Mouse (Mus musculus) embryonic facial prominence, embryonic 12.5 days (tissue): ENCODE measurements around the gene Vamp5. TPM values are rescaled to one million over a fixed set of nuclear protein-coding genes. Genes with fewer than 3 reads are reported as not detected.

Source experiments
- ATAC-seq: fragments of 200-750 bp; cut with Nextera tagmentation; 2 replicates; pipeline ENCODE4 v1.8.0; 2017; ENCODE audit not compliant: insufficient number of reproducible peaks, insufficient read depth, low FRiP score, low TSS enrichment
- H3K27ac ChIP-seq: fragments of 300-500 bp; sonication (generic); 2 replicates; pipeline ENCODE4 v1.5.1; 2016; ENCODE audit warnings: mild to moderate bottlenecking
- H3K27me3 ChIP-seq: fragments of 300-500 bp; sonication (generic); 2 replicates; pipeline ENCODE4 v1.6.1; 2016; ENCODE audit warnings: mild to moderate bottlenecking, moderate library complexity
- H3K36me3 ChIP-seq: fragments of 300-500 bp; sonication (generic); 2 replicates; pipeline ENCODE4 v1.6.1; 2016; ENCODE audit warnings: mild to moderate bottlenecking
- H3K4me1 ChIP-seq: fragments of 300-500 bp; sonication (generic); 2 replicates; pipeline ENCODE4 v1.6.1; 2016
- H3K4me2 ChIP-seq: fragments of 300-500 bp; sonication (generic); replicated peaks from 2 replicates; pipeline ENCODE4 v1.6.1; 2016; ENCODE audit warnings: mild to moderate bottlenecking, moderate library complexity
- H3K4me3 ChIP-seq: fragments of 300-500 bp; sonication (generic); 2 replicates; pipeline ENCODE4 v1.5.1; 2016; ENCODE audit warnings: mild to moderate bottlenecking
- H3K9ac ChIP-seq: fragments of 300-500 bp; sonication (generic); 2 replicates; pipeline ENCODE4 v1.6.1; 2016; ENCODE audit warnings: mild to moderate bottlenecking, moderate library complexity
- H3K9me3 ChIP-seq: fragments of 300-500 bp; sonication (generic); 2 replicates; pipeline ENCODE4 v1.6.1; 2016; ENCODE audit warnings: mild to moderate bottlenecking, moderate library complexity
- WGBS: fragments of 180-500 bp; shearing (Covaris S2); methylation state at CpG from one replicate; pipeline ENCODE4 v1.1.7; 2016; 5-methylcytosine and 5-hydroxymethylcytosine counted together
- polyA plus RNA-seq: library from polyadenylated mRNA; unstranded; fragments of >200 nt; fragmentation: Nextera tagmentation; extraction: Ambion mirVana; gene quantifications from 2 replicates; pipeline ENCODE4 v1.2.1, GENCODE M21; 2016

Vamp5 gene
- polyA plus RNA-seq = 14.5 and 19.9 TPM in 2 replicates

- H3K4me1 ChIP-seq = no peaks in the 10 kb centered on the region
- H3K27ac ChIP-seq = peak within 1 kb of the TSS; percentile 12; the same call in 1 of the 2 replicates
- ATAC-seq = peak; percentile 78
- peaks cover 13% of the 10 kb centered on the region for H3K27me3 ChIP-seq
- H3K4me3 ChIP-seq = peak within 1 kb of the TSS; percentile 54
- H3K4me2 ChIP-seq = peak within 1 kb of the TSS; percentile 74
- no peaks in the 10 kb centered on the region for H3K9me3 ChIP-seq
- peaks cover 6% of the 10 kb centered on the region for H3K36me3 ChIP-seq
- H3K9ac ChIP-seq = peak within 1 kb of the TSS; percentile 61
- WGBS = 2% methylated on average over 49 of the region's 49 CpGs
These were observed at the start of gene Vamp5 for GRCm38 (mm10) chr6:72380131-72380770. Vamp5 (minus strand) TSS chr6:72380468.

GRCm38 (mm10) chr6:72429061-72429842 is 49.0 kb upstream of the Vamp5 start:
- H3K9ac ChIP-seq = no peak overlapping the region
- H3K36me3 ChIP-seq = peaks cover 65% of the 10 kb centered on the region
- H3K27ac ChIP-seq = no peak overlapping the region
- no peaks in the 10 kb centered on the region for H3K27me3 ChIP-seq
- ATAC-seq = no peak
- H3K4me3 ChIP-seq = no peak overlapping the region
- no peaks in the 10 kb centered on the region for H3K4me1 ChIP-seq
- no peaks in the 10 kb centered on the region for H3K9me3 ChIP-seq
- 90% methylated on average over 21 of the region's 21 CpGs for WGBS
- H3K4me2 ChIP-seq = no peak overlapping the region

- Histone ChIP-seq H3K9ac (no peak overlapping the region), H3K36me3 (peaks cover 69% of the 10 kb centered on the region), H3K27ac (no peak overlapping the region), H3K4me2 (no peak overlapping the region), H3K4me1 (no peaks in the 10 kb centered on the region), H3K9me3 (no peaks in the 10 kb centered on the region), H3K4me3 (no peak overlapping the region), H3K27me3 (no peaks in the 10 kb centered on the region)
- WGBS = 28% methylated on average over 8 of the region's 8 CpGs
- ATAC-seq = no peak
These were observed 47.8 kb upstream of the Vamp5 start for GRCm38 (mm10) chr6:72428036-72428435.

- H3K36me3 ChIP-seq = peaks cover 70% of the 10 kb centered on the region
- H3K4me1 ChIP-seq = no peaks in the 10 kb centered on the region
- no peak for ATAC-seq
- no peak overlapping the region for H3K27ac ChIP-seq
- 95% methylated on average over 11 of the region's 11 CpGs for WGBS
- H3K4me3 ChIP-seq = no peak overlapping the region
- no peak overlapping the region for H3K4me2 ChIP-seq
- H3K9me3 ChIP-seq = no peaks in the 10 kb centered on the region
- no peak overlapping the region for H3K9ac ChIP-seq
- no peaks in the 10 kb centered on the region for H3K27me3 ChIP-seq
These were observed 45.4 kb upstream of the Vamp5 start for GRCm38 (mm10) chr6:72425646-72426045.

GRCm38 (mm10) chr6:72420901-72421300 is 40.6 kb upstream of the Vamp5 start:
- Histone ChIP-seq H3K9ac (no peak overlapping the region), H3K27ac (no peak overlapping the region), H3K4me1 (0 out of 2 replicates have a peak, but pooled peaks cover 5% of the 10 kb centered on the region), H3K4me2 (no peak overlapping the region), H3K36me3 (peaks cover 81% of the 10 kb centered on the region), H3K27me3 (no peaks in the 10 kb centered on the region), H3K4me3 (no peak overlapping the region), H3K9me3 (no peaks in the 10 kb centered on the region)
- WGBS = 93% methylated on average over 10 of the region's 10 CpGs
- ATAC-seq = no peak

GRCm38 (mm10) chr6:72419806-72420205 is 39.5 kb upstream of the Vamp5 start:
- no peaks in the 10 kb centered on the region for H3K27me3 ChIP-seq
- no peak overlapping the region for H3K27ac ChIP-seq
- no peaks in the 10 kb centered on the region for H3K9me3 ChIP-seq
- H3K36me3 ChIP-seq = peaks cover 70% of the 10 kb centered on the region
- peaks cover 11% of the 10 kb centered on the region for H3K4me1 ChIP-seq
- 64% methylated on average over 1 of the region's 1 CpGs for WGBS
- H3K4me2 ChIP-seq = no peak overlapping the region
- ATAC-seq = no peak
- no peak overlapping the region for H3K4me3 ChIP-seq
- no peak overlapping the region for H3K9ac ChIP-seq

GRCm38 (mm10) chr6:72418279-72418678 is 38.0 kb upstream of the Vamp5 start:
- Histone ChIP-seq H3K4me1 (peaks cover 17% of the 10 kb centered on the region), H3K27me3 (no peaks in the 10 kb centered on the region), H3K4me2 (no peak overlapping the region), H3K36me3 (peaks cover 55% of the 10 kb centered on the region), H3K9me3 (no peaks in the 10 kb centered on the region), H3K4me3 (no peak overlapping the region), H3K9ac (no peak overlapping the region), H3K27ac (no peak overlapping the region)
- 89% methylated on average over 4 of the region's 4 CpGs for WGBS
- no peak for ATAC-seq

GRCm38 (mm10) chr6:72415964-72416772 is 35.9 kb upstream of the Vamp5 start:
- no peak overlapping the region for H3K4me2 ChIP-seq
- H3K27me3 ChIP-seq = no peaks in the 10 kb centered on the region
- H3K36me3 ChIP-seq = peaks cover 38% of the 10 kb centered on the region
- 86% methylated on average over 7 of the region's 7 CpGs for WGBS
- ATAC-seq = no peak
- H3K9me3 ChIP-seq = no peaks in the 10 kb centered on the region
- H3K4me1 ChIP-seq = peaks cover 17% of the 10 kb centered on the region
- no peak overlapping the region for H3K27ac ChIP-seq
- H3K9ac ChIP-seq = no peak overlapping the region
- H3K4me3 ChIP-seq = no peak overlapping the region

- Histone ChIP-seq H3K4me1 (peaks cover 17% of the 10 kb centered on the region), H3K9ac (0 out of 2 replicates have a peak overlapping the region, but pooled peaks have one; percentile 81), H3K27ac (no peak overlapping the region), H3K4me3 (peak overlapping the region; percentile 83), H3K9me3 (no peaks in the 10 kb centered on the region), H3K27me3 (no peaks in the 10 kb centered on the region), H3K36me3 (peaks cover 28% of the 10 kb centered on the region), H3K4me2 (peak overlapping the region; percentile 67)
- WGBS = 86% methylated on average over 5 of the region's 5 CpGs
- ATAC-seq = no peak
These were observed 34.9 kb upstream of the Vamp5 start for GRCm38 (mm10) chr6:72415181-72415580.

GRCm38 (mm10) chr6:72414076-72414756 is 33.9 kb upstream of the Vamp5 start, which contains the start of gene Ggcx:
Ggcx (plus strand) TSS chr6:72414308.
- Histone ChIP-seq H3K36me3 (peaks cover 23% of the 10 kb centered on the region), H3K4me3 (peak within 1 kb of the TSS; percentile 83), H3K9ac (peak within 1 kb of the TSS; percentile 81), H3K27me3 (no peaks in the 10 kb centered on the region), H3K4me1 (peaks cover 17% of the 10 kb centered on the region), H3K27ac (peak within 1 kb of the TSS; percentile 42; the same call in 1 of the 2 replicates), H3K9me3 (no peaks in the 10 kb centered on the region), H3K4me2 (peak within 1 kb of the TSS; percentile 67)
- ATAC-seq = peak; percentile 92
- WGBS = 1% methylated on average over 33 of the region's 33 CpGs

GRCm38 (mm10) chr6:72410518-72410917 is 30.2 kb upstream of the Vamp5 start:
- Histone ChIP-seq H3K9me3 (no peaks in the 10 kb centered on the region), H3K27ac (no peak overlapping the region), H3K9ac (no peak overlapping the region), H3K36me3 (no peaks in the 10 kb centered on the region), H3K4me1 (peaks cover 12% of the 10 kb centered on the region), H3K27me3 (no peaks in the 10 kb centered on the region), H3K4me2 (no peak overlapping the region), H3K4me3 (no peak overlapping the region)
- ATAC-seq = no peak
- 84% methylated on average over 7 of the region's 7 CpGs for WGBS
